Mouse (Mus musculus) testis, adult 2 months (tissue): Measurements from ENCODE around the gene Nol12. TPM values are rescaled to one million over a fixed set of nuclear protein-coding genes. Genes with fewer than 3 reads are reported as not detected.

Experiments
- H3K27ac ChIP-seq: fragments of 200-500 bp; 2 replicates; pipeline ENCODE4 v1.5.1; 2012; ENCODE audit warnings: low read depth, low read length; ENCODE audit not compliant: control insufficient read depth, insufficient read depth
- H3K27me3 ChIP-seq: fragments of 200-500 bp; 2 replicates; pipeline ENCODE4 v1.6.1; 2012; ENCODE audit warnings: mild to moderate bottlenecking, low read length, moderate library complexity; ENCODE audit not compliant: control insufficient read depth, insufficient read depth
- H3K36me3 ChIP-seq: fragments of 200-500 bp; 2 replicates; pipeline ENCODE4 v1.6.1; 2012; ENCODE audit warnings: mild to moderate bottlenecking, low read length; ENCODE audit not compliant: control insufficient read depth, insufficient read depth
- H3K4me1 ChIP-seq: fragments of 200-500 bp; 2 replicates; pipeline ENCODE4 v1.6.1; 2012; ENCODE audit warnings: low read length; ENCODE audit not compliant: control insufficient read depth, insufficient read depth
- H3K4me3 ChIP-seq: fragments of 200-500 bp; 2 replicates; pipeline ENCODE4 v1.5.1; 2012; ENCODE audit warnings: low read depth, mild to moderate bottlenecking, low read length, moderate library complexity, mixed read lengths; ENCODE audit not compliant: control insufficient read depth
- CTCF ChIP-seq: fragments of 200-500 bp; IDR thresholded peaks from 2 replicates; pipeline ENCODE4 v1.5.1; 2012; ENCODE audit warnings: low read depth, mild to moderate bottlenecking, inconsistent platforms, low read length, moderate library complexity; ENCODE audit not compliant: control insufficient read depth, insufficient read depth, insufficient replicate concordance
- POLR2A ChIP-seq: fragments of 200-500 bp; IDR thresholded peaks from 2 replicates; pipeline ENCODE4 v1.6.1; 2012; ENCODE audit warnings: low read depth, mild to moderate bottlenecking, inconsistent platforms, low read length, moderate library complexity; ENCODE audit not compliant: control insufficient read depth
- polyA plus RNA-seq: library from polyadenylated mRNA; depleted of rRNA; stranded (reverse); fragments of >200 nt; gene quantifications from 2 replicates; pipeline ENCODE4 v1.2.3, GENCODE M21; 2012

Nol12 gene
- polyA plus RNA-seq, 1 experiment = 40.7 TPM

GRCm38 (mm10) chr15:78927788-78928457, 6.8 kb upstream of the Nol12 start:
- TF ChIP-seq POLR2A (no peak), CTCF (no peak)
- H3K36me3 ChIP-seq = no peaks in the 10 kb centered on the region
- peaks cover 30% of the 10 kb centered on the region for H3K4me1 ChIP-seq
- H3K27ac ChIP-seq = peak overlapping the region; percentile 57
- H3K27me3 ChIP-seq = no peaks in the 10 kb centered on the region
- peak overlapping the region; percentile 80 for H3K4me3 ChIP-seq

- Histone ChIP-seq H3K27ac (peak overlapping the region; percentile 75), H3K27me3 (no peaks in the 10 kb centered on the region), H3K4me3 (peak overlapping the region; percentile 71), H3K36me3 (no peaks in the 10 kb centered on the region), H3K4me1 (peaks cover 30% of the 10 kb centered on the region)
- 0 out of 2 replicates have a peak, but pooled peaks have one; percentile 23 for TF ChIP-seq POLR2A
- TF ChIP-seq CTCF = no peak
Measured at GRCm38 (mm10) chr15:78928539-78928938, 6.2 kb upstream of the Nol12 start.

GRCm38 (mm10) chr15:78930192-78930706, 4.5 kb upstream of the Nol12 start:
- TF ChIP-seq CTCF (no peak), POLR2A (no peak)
- H3K4me3 ChIP-seq = no peak overlapping the region
- peaks cover 30% of the 10 kb centered on the region for H3K4me1 ChIP-seq
- H3K27me3 ChIP-seq = no peaks in the 10 kb centered on the region
- H3K36me3 ChIP-seq = no peaks in the 10 kb centered on the region
- no peak overlapping the region for H3K27ac ChIP-seq

GRCm38 (mm10) chr15:78930801-78931426, 3.8 kb upstream of the Nol12 start:
- H3K27me3 ChIP-seq = no peaks in the 10 kb centered on the region
- H3K4me1 ChIP-seq = peaks cover 27% of the 10 kb centered on the region
- no peak overlapping the region for H3K4me3 ChIP-seq
- TF ChIP-seq POLR2A (no peak), CTCF (no peak)
- H3K27ac ChIP-seq = no peak overlapping the region
- H3K36me3 ChIP-seq = no peaks in the 10 kb centered on the region

- Histone ChIP-seq H3K27me3 (no peaks in the 10 kb centered on the region), H3K27ac (no peak overlapping the region), H3K36me3 (no peaks in the 10 kb centered on the region), H3K4me3 (no peak overlapping the region), H3K4me1 (peaks cover 20% of the 10 kb centered on the region)
- peak; percentile 62; the same call in 1 of the 2 replicates for TF ChIP-seq CTCF
- no peak for TF ChIP-seq POLR2A
Measured at GRCm38 (mm10) chr15:78931577-78931976, 3.2 kb upstream of the Nol12 start.

- Histone ChIP-seq H3K36me3 (peaks cover 2% of the 10 kb centered on the region), H3K27me3 (no peaks in the 10 kb centered on the region), H3K27ac (no peak overlapping the region), H3K4me3 (no peak overlapping the region), H3K4me1 (peaks cover 4% of the 10 kb centered on the region)
- no peak for TF ChIP-seq POLR2A
- no peak for TF ChIP-seq CTCF
Measured at GRCm38 (mm10) chr15:78936403-78936802, 1.7 kb downstream of the Nol12 start.

GRCm38 (mm10) chr15:78937311-78937710, 2.6 kb downstream of the Nol12 start:
- no peak for TF ChIP-seq CTCF
- TF ChIP-seq POLR2A = no peak
- H3K4me3 ChIP-seq = no peak overlapping the region
- H3K27me3 ChIP-seq = no peaks in the 10 kb centered on the region
- no peak overlapping the region for H3K27ac ChIP-seq
- H3K36me3 ChIP-seq = peaks cover 2% of the 10 kb centered on the region
- H3K4me1 ChIP-seq = peaks cover 4% of the 10 kb centered on the region
